Mouse (Mus musculus) limb, embryonic 11.5 days (tissue): ENCODE measurements around the gene Pdzd4. TPM values are rescaled to one million over a fixed set of nuclear protein-coding genes. Genes with fewer than 3 reads are reported as not detected.

Experiments
- ATAC-seq: fragments of 200-750 bp; cut with Nextera tagmentation; 2 replicates; pipeline ENCODE4 v1.8.0; 2017; ENCODE audit warnings: low read depth; ENCODE audit not compliant: insufficient number of reproducible peaks, low FRiP score, low TSS enrichment
- DNase-seq: peaks from one replicate; pipeline ENCODE4 v3.0.0-alpha.2; 2015; ENCODE audit warnings: low spot score
- H3K27ac ChIP-seq: fragments of 300-500 bp; sonication (generic); replicated peaks from 2 replicates; pipeline ENCODE4 v1.5.1; 2014; ENCODE audit warnings: low read depth, mild to moderate bottlenecking, low read length
- H3K27me3 ChIP-seq: fragments of 300-500 bp; sonication (generic); 2 replicates; pipeline ENCODE4 v1.6.1; 2014; ENCODE audit warnings: mild to moderate bottlenecking, low read length, mixed read lengths; ENCODE audit not compliant: control insufficient read depth, insufficient read depth
- H3K36me3 ChIP-seq: fragments of 300-500 bp; sonication (generic); 2 replicates; pipeline ENCODE4 v1.6.1; 2014; ENCODE audit warnings: mild to moderate bottlenecking, low read length, moderate library complexity, mixed read lengths; ENCODE audit not compliant: control insufficient read depth, insufficient read depth
- H3K4me1 ChIP-seq: fragments of 300-500 bp; sonication (generic); 2 replicates; pipeline ENCODE4 v1.6.1; 2014; ENCODE audit warnings: low read length, mixed read lengths; ENCODE audit not compliant: control insufficient read depth, insufficient read depth
- H3K4me2 ChIP-seq: fragments of 300-500 bp; sonication (generic); 2 replicates; pipeline ENCODE4 v1.6.1; 2014; ENCODE audit warnings: low read depth, mild to moderate bottlenecking, moderate library complexity; ENCODE audit not compliant: severe bottlenecking
- H3K4me3 ChIP-seq: fragments of 300-500 bp; sonication (generic); 2 replicates; pipeline ENCODE4 v1.5.1; 2014; ENCODE audit warnings: low read depth, low read length
- H3K9ac ChIP-seq: fragments of 300-500 bp; sonication (generic); 2 replicates; pipeline ENCODE4 v1.6.1; 2014; ENCODE audit warnings: mild to moderate bottlenecking, low read length
- H3K9me3 ChIP-seq: fragments of 300-500 bp; sonication (generic); 2 replicates; pipeline ENCODE4 v1.6.1; 2016; ENCODE audit warnings: low read length; ENCODE audit not compliant: control insufficient read depth
- WGBS: fragments of 180-500 bp; shearing (Covaris S2); extraction: QIAGEN DNeasy Blood & Tissue Kit; methylation state at CpG from one replicate; pipeline ENCODE4 v1.1.7; 2014; 5-methylcytosine and 5-hydroxymethylcytosine counted together
- polyA plus RNA-seq: library from polyadenylated mRNA; unstranded; fragments of >200 nt; fragmentation: Nextera tagmentation; extraction: Ambion mirVana; gene quantifications from 2 replicates; pipeline ENCODE4 v1.2.1, GENCODE M21; 2014

Pdzd4 gene
- polyA plus RNA-seq, 1 experiment from 2014 or later, result 0.73 TPM

DNA sequence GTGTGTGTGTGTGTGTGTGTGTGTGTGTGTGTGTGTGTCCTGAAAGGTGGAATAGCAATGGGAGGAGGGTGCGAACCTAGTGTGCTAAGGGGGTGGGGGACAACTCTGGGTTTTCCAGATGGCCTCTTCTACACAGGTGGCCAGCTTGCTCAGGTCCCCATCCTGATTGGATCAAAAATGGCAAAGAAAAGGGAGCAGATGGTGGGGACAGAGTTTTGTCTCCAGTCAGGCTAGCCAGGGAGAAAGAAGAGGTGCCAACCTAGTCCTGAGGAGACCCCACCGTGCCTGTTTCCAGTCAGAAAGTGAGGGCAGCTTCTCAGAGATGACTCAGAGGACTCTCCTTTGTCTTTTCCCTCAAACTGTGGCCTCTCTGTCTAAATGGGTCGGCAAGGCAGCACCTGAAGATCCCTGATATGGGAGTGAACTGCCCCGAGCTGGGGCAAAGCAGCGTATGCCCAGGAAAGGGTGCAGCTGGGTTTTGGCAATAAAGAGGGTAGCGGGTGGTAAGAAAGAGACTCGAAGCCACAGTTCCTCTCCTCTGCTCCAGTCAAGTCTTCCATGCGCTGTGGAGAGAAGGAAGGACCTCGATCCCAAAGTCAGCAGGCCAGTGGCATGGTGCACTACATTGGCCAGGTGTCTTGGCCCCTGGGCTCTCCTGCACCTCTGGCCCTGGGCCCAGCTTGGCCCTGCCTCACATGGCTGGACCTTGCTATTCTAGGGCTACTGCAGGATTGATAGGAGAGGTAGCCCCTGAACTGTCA, 29.7 kb upstream of the Pdzd4 start:
- Histone ChIP-seq H3K4me1 (no peaks in the 10 kb centered on the region), H3K4me2 (no peak overlapping the region), H3K27me3 (no peaks in the 10 kb centered on the region), H3K9me3 (no peaks in the 10 kb centered on the region), H3K9ac (no peak overlapping the region), H3K27ac (no peak overlapping the region), H3K36me3 (no peaks in the 10 kb centered on the region), H3K4me3 (no peak overlapping the region)
- 89% methylated on average over 9 of the region's 9 CpGs for WGBS
- ATAC-seq, result no peak
- DNase-seq, result no peak

- Histone ChIP-seq H3K4me3 (no peak overlapping the region), H3K9me3 (no peaks in the 10 kb centered on the region), H3K36me3 (no peaks in the 10 kb centered on the region), H3K9ac (no peak overlapping the region), H3K27ac (no peak overlapping the region), H3K4me1 (no peaks in the 10 kb centered on the region), H3K4me2 (no peak overlapping the region), H3K27me3 (no peaks in the 10 kb centered on the region)
- ATAC-seq (no peak), DNase-seq (no peak)
- 82% methylated on average over 3 of the region's 3 CpGs for WGBS
These were observed 11.9 kb upstream of the Pdzd4 start for GRCm38 (mm10) chrX:73836691-73837090.

DNA sequence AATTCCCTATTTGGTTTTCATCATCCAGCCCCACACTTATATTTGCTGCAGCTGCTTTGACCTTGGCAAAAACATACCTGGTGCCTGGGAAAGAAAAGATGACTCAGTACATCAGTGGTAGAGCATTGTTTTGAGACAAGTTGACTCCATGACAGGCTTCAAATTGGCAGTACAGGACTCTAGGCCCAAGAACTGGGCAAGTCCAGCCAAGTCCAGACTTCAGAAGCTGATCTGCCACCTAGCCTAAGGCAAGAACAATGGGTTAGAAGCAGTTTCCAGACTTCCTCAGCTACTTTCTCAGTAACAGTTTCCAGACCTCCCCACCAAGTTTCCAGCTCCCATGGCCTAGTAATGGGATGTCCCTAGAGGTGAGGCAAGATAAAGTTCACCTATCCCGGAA, 11.0 kb upstream of the Pdzd4 start:
- Histone ChIP-seq H3K4me1 (no peaks in the 10 kb centered on the region), H3K9me3 (no peaks in the 10 kb centered on the region), H3K9ac (no peak overlapping the region), H3K27me3 (no peaks in the 10 kb centered on the region), H3K4me3 (no peak overlapping the region), H3K27ac (no peak overlapping the region), H3K4me2 (no peak overlapping the region), H3K36me3 (no peaks in the 10 kb centered on the region)
- DNase-seq (no peak), ATAC-seq (no peak)
- 80% methylated on average over 1 of the region's 1 CpGs for WGBS

GRCm38 (mm10) chrX:73823747-73824146, 1.0 kb downstream of the Pdzd4 start:
- peak overlapping the region; percentile 69 for H3K4me2 ChIP-seq
- 19% methylated on average over 17 of the region's 17 CpGs for WGBS
- peaks cover 16% of the 10 kb centered on the region for H3K27me3 ChIP-seq
- H3K9ac ChIP-seq, result peak overlapping the region; percentile 47
- H3K9me3 ChIP-seq, result no peaks in the 10 kb centered on the region
- H3K36me3 ChIP-seq, result no peaks in the 10 kb centered on the region
- H3K4me1 ChIP-seq, result 0 out of 2 replicates have a peak, but pooled peaks cover 2% of the 10 kb centered on the region
- peak overlapping the region; percentile 44 for H3K4me3 ChIP-seq
- ATAC-seq (peak; percentile 39; the same call in 1 of the 2 replicates), DNase-seq (peak; percentile 34)
- no peak overlapping the region for H3K27ac ChIP-seq

GRCm38 (mm10) chrX:73816596-73817314, 8.0 kb downstream of the Pdzd4 start:
- no peak for ATAC-seq

DNA sequence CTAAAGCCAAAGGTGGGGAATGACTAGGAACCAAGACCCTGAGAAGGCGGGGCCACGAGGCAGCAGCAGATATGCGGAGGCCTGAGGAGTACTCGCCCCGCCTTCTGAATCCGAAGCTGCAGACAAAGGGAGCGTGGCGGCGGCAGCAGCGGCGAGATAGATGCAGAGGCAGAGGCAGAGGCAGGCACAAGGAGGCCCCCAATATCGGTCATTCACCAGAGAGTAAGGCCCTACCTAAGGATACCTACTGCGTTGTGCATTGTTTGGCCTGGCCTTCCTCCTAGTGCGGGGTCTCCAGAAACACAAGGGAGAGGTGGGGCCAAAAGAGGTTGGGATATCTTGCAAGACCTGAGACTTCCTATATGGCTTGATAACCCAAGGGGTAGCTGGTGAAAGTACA, 9.7 kb downstream of the Pdzd4 start:
- DNase-seq (peak; percentile 57), ATAC-seq (peak; percentile 57; the same call in 1 of the 2 replicates)
- Histone ChIP-seq H3K9me3 (no peaks in the 10 kb centered on the region), H3K4me1 (no peaks in the 10 kb centered on the region), H3K9ac (peak overlapping the region; percentile 50), H3K4me2 (peak overlapping the region; percentile 37), H3K27ac (no peak overlapping the region), H3K4me3 (peak overlapping the region; percentile 24), H3K36me3 (no peaks in the 10 kb centered on the region), H3K27me3 (no peaks in the 10 kb centered on the region)
- WGBS, result 20% methylated on average over 14 of the region's 14 CpGs

More at GRCm38 (mm10) chrX:73816596-73817314, 8.0 kb downstream of the Pdzd4 start:
- H3K36me3 ChIP-seq, result no peaks in the 10 kb centered on the region
- DNase-seq, result no peak
- H3K9ac ChIP-seq, result no peak overlapping the region
- H3K4me2 ChIP-seq, result no peak overlapping the region
- WGBS, result 68% methylated on average over 3 of the region's 3 CpGs
- no peaks in the 10 kb centered on the region for H3K27me3 ChIP-seq
- no peak overlapping the region for H3K4me3 ChIP-seq
- H3K9me3 ChIP-seq, result no peaks in the 10 kb centered on the region
- no peak overlapping the region for H3K27ac ChIP-seq
- no peaks in the 10 kb centered on the region for H3K4me1 ChIP-seq

- H3K9ac ChIP-seq, result no peak overlapping the region
- ATAC-seq (no peak), DNase-seq (no peak)
- H3K4me1 ChIP-seq, result no peaks in the 10 kb centered on the region
- no peak overlapping the region for H3K27ac ChIP-seq
- no peak overlapping the region for H3K4me2 ChIP-seq
- H3K9me3 ChIP-seq, result no peaks in the 10 kb centered on the region
- H3K27me3 ChIP-seq, result no peaks in the 10 kb centered on the region
- H3K4me3 ChIP-seq, result no peak overlapping the region
- 24% methylated on average over 1 of the region's 1 CpGs for WGBS
- H3K36me3 ChIP-seq, result no peaks in the 10 kb centered on the region
These were observed 19.0 kb downstream of the Pdzd4 start for GRCm38 (mm10) chrX:73805814-73806213.

GRCm38 (mm10) chrX:73798502-73798901, 26.3 kb downstream of the Pdzd4 start:
- no peaks in the 10 kb centered on the region for H3K4me1 ChIP-seq
- WGBS, result 33% methylated on average over 9 of the region's 9 CpGs
- no peaks in the 10 kb centered on the region for H3K36me3 ChIP-seq
- DNase-seq, result peak; percentile 74
- H3K27me3 ChIP-seq, result peaks cover 3% of the 10 kb centered on the region; the same call in 1 of the 2 replicates
- H3K9ac ChIP-seq, result no peak overlapping the region
- ATAC-seq, result peak; percentile 78
- H3K27ac ChIP-seq, result no peak overlapping the region
- H3K9me3 ChIP-seq, result no peaks in the 10 kb centered on the region
- H3K4me2 ChIP-seq, result no peak overlapping the region
- no peak overlapping the region for H3K4me3 ChIP-seq
